Mouse (Mus musculus) megakaryocyte-erythroid progenitor cell, adult 5 weeks (primary cell): ENCODE measurements around the gene Satl1. TPM values are rescaled to one million over a fixed set of nuclear protein-coding genes. Genes with fewer than 3 reads are reported as not detected.

Source experiments
- polyA plus RNA-seq: library from polyadenylated mRNA; stranded (reverse); fragments of >175 nt; gene quantifications from 2 replicates; pipeline ENCODE4 v1.2.3, GENCODE M21; 2012

Satl1 gene
- polyA plus RNA-seq = not detected in 2 replicates

DNA sequence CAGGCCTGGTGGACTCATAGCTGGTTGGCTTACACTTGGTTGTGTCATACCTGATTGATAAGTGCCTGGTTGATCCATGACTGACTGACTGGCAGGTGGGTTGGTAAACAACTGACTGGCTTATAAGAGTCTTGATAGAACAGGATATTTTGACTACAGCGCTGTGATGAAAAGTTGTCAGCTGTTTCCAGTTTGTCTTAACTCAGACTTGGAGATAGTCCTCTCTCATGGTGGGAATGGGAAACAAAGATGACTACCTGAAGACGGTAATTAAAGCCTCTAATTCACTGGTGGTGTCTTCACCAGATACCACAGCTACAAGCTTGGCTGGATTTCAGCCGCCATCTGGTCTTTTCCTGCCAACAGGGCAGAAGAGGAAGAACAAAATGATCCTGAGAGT lies at the start of gene Satl1:
Gene Satl1 (minus strand): TSS at position 101 of the 400 bp plus-strand sequence.

Other genes with a start within 250 kb of the Satl1 start
- gene 4933403O08Rik, start 167.7 kb downstream of the Satl1 start, polyA plus RNA-seq = not detected in 2 replicates
- gene Apool, start 95.4 kb downstream of the Satl1 start, polyA plus RNA-seq = 0.57 and 1.2 TPM in 2 replicates
- gene 2010106E10Rik, start 88.5 kb upstream of the Satl1 start, polyA plus RNA-seq = not detected in 2 replicates
- gene Zfp711, start 193.7 kb upstream of the Satl1 start, polyA plus RNA-seq = 0.03 and 0.08 TPM in 2 replicates